Mouse (Mus musculus) stomach, adult 2 months (tissue): ENCODE measurements around the gene Gm9821. TPM values are rescaled to one million over a fixed set of nuclear protein-coding genes. Genes with fewer than 3 reads are reported as not detected.

Experiments used
- polyA plus RNA-seq: library from polyadenylated mRNA; depleted of rRNA; stranded (reverse); fragments of >200 nt; gene quantifications from 2 replicates; pipeline ENCODE4 v1.2.3, GENCODE M21; 2012; rRNA removed

The Gm9821 gene
- not detected in 2 replicates for polyA plus RNA-seq

GRCm38 (mm10) chr2:91945483-91945882 lies at the start of gene Gm9821:
Gm9821 (plus strand) TSS chr2:91945703.

DNA sequence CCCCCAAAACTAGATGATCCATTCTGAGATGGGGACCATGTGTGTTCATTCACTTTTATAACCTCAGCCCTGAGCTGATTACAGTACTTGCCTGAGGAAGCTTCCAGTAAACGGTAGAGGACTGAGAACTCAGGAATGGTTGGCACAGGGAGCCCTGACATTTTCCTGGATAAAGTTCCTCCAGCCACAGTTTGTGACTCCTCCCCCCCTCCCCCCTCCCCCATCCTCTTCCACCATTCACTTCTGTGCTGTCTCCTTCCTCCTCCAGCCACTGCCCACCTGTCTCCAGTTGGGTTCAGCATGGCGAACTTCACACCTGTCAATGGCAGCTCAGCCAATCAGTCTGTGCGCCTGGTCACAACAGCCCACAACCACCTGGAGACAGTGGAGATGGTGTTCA lies 18.6 kb upstream of the Gm9821 start, which contains the start of gene Chrm4:
TSS of gene Chrm4 (plus strand) at position 301 of the 400 bp plus-strand sequence.

DNA sequence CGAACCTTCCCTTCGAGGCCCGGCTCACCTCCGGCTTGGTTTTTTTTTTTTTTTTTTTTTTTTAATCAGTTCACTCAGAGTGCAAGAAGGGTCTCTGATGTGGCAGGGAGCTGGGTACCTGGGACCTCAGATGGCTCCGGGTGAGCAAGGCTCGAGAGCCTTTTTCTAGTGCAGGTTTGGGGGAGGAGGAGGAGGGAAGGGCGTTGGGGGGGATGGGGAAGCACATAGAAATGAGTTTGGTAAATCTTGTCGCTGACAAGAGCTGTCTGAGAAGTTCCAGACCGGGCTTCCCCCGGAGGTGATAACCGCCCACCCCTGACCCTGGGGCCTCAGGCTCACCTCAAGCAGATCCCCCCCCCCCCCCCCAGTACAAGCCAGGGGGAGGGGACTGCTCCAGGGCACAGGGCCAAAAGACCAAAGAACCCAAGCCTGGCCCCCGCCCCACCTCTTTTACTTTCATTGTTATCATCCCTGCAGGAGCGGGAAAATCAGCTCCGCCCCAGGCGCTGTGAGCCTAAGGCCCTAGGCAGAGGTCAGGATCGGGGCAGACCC lies 13.3 kb upstream of the Gm9821 start, which contains the start of gene Mdk:
TSS of gene Mdk (minus strand) at position 138 of the 552 bp plus-strand sequence.

GRCm38 (mm10) chr2:91975581-91976541 lies 30.4 kb downstream of the Gm9821 start, which contains the start of gene Dgkz:
Dgkz (minus strand) TSS chr2:91975864.

Other genes starting within 250 kb of the Gm9821 start
- 12.2 and 14.6 TPM in 2 replicates for gene Atg13, start 235.1 kb upstream of the Gm9821 start, polyA plus RNA-seq
- 0.65 and 1.2 TPM in 2 replicates for gene Harbi1, start 234.9 kb upstream of the Gm9821 start, polyA plus RNA-seq
- gene Ambra1, start 215.6 kb upstream of the Gm9821 start, polyA plus RNA-seq = 8.4 and 9.5 TPM in 2 replicates
- 0.35 and 0.68 TPM in 2 replicates for gene Chrm4, start 18.5 kb upstream of the Gm9821 start, polyA plus RNA-seq
- 1.5 and 3.3 TPM in 2 replicates for gene Mdk, start 13.4 kb upstream of the Gm9821 start, polyA plus RNA-seq
- 79.4 and 88.3 TPM in 2 replicates for gene Dgkz, start 30.2 kb downstream of the Gm9821 start, polyA plus RNA-seq
- gene Creb3l1, start 78.8 kb downstream of the Gm9821 start, polyA plus RNA-seq = 31.6 and 34.0 TPM in 2 replicates
- 6.2 and 9.8 TPM in 2 replicates for gene Phf21a, start 147.4 kb downstream of the Gm9821 start, polyA plus RNA-seq